Comparison of ENCODE assay signal across 9 mouse cellular contexts in genomic region chr9:64533488-64534119, GRCm38 (mm10).
A peak's percentile ranks its signal among the peaks of the same experiment; 100 is the strongest.
DNase-seq lines count a peak whose midpoint lies in the region; ATAC-seq lines count a peak whose summit lies in the region.
"Had no signal": no experiment of that assay in that cellular context is flagged by ENCODE, and none has a peak within 500 bp of the region (broad histone marks: within the 10 kb centered on the region; RNA-seq: fewer than 3 reads in every experiment).

No protein-coding gene starts in this region.

- no peaks in the 10 kb centered on the region for H3K9me3 ChIP-seq in hindbrain, embryonic 15.5 days
- no peaks in the 10 kb centered on the region for H3K9me3 ChIP-seq in hindbrain, embryonic 11.5 days (ENCODE audit: control insufficient read depth, low read length)
- H3K9me3 ChIP-seq in midbrain, embryonic 14.5 days (ENCODE audit: control insufficient read depth, low read length): no peaks in the 10 kb centered on the region
- H3K9me3 ChIP-seq: limb, embryonic 13.5 days had no signal

- 0 out of 2 replicates have a peak overlapping the region, but pooled peaks have one; percentile 8 for H3K27ac ChIP-seq in hindbrain, embryonic 15.5 days (replicated peaks)
- no peak overlapping the region for H3K27ac ChIP-seq in hindbrain, embryonic 11.5 days (ENCODE audit: low read depth, low read length)
- peak overlapping the region; percentile 52 for H3K27ac ChIP-seq in midbrain, embryonic 14.5 days (replicated peaks; ENCODE audit: low read depth, low read length)
- H3K27ac ChIP-seq: limb, embryonic 13.5 days had no signal

- WGBS in hindbrain, embryonic 15.5 days: 17% methylated on average over 15 of the region's 15 CpGs
- WGBS in hindbrain, embryonic 11.5 days: 43% methylated on average over 15 of the region's 15 CpGs
- 21% methylated on average over 15 of the region's 15 CpGs for WGBS in midbrain, embryonic 14.5 days

- no peak overlapping the region for H3K4me3 ChIP-seq in hindbrain, embryonic 15.5 days
- H3K4me3 ChIP-seq in hindbrain, embryonic 11.5 days (ENCODE audit: low read depth, low read length): no peak overlapping the region
- no peak overlapping the region for H3K4me3 ChIP-seq in midbrain, embryonic 14.5 days (replicated peaks; ENCODE audit: low read depth, low read length)
- H3K4me3 ChIP-seq: limb, embryonic 13.5 days had no signal

- peaks cover 18% of the 10 kb centered on the region for H3K4me1 ChIP-seq in hindbrain, embryonic 15.5 days (replicated peaks)
- H3K4me1 ChIP-seq in hindbrain, embryonic 11.5 days (replicated peaks; ENCODE audit: control insufficient read depth, insufficient read depth, low read length): peaks cover 3% of the 10 kb centered on the region
- peaks cover 17% of the 10 kb centered on the region for H3K4me1 ChIP-seq in midbrain, embryonic 14.5 days (ENCODE audit: control insufficient read depth, insufficient read depth, low read length)

- H3K27me3 ChIP-seq in hindbrain, embryonic 15.5 days: no peaks in the 10 kb centered on the region; the same call in 1 of the 2 replicates
- no peaks in the 10 kb centered on the region for H3K27me3 ChIP-seq in hindbrain, embryonic 11.5 days (ENCODE audit: control insufficient read depth, insufficient read depth, low read length)
- no peaks in the 10 kb centered on the region for H3K27me3 ChIP-seq in midbrain, embryonic 14.5 days (ENCODE audit: control insufficient read depth, insufficient read depth, low read length)
- H3K27me3 ChIP-seq: limb, embryonic 13.5 days had no signal

- H3K4me2 ChIP-seq in hindbrain, embryonic 15.5 days: no peak overlapping the region
- no peak overlapping the region for H3K4me2 ChIP-seq in hindbrain, embryonic 11.5 days (replicated peaks; ENCODE audit: low read depth, low read length)
- no peak overlapping the region for H3K4me2 ChIP-seq in midbrain, embryonic 14.5 days (ENCODE audit: low read length)
- H3K4me2 ChIP-seq: limb, embryonic 13.5 days had no signal

- peak; percentile 62; the same call in 1 of the 2 replicates for ATAC-seq in hindbrain, embryonic 15.5 days (ENCODE audit: low FRiP score, low read depth)
- no peak for ATAC-seq in hindbrain, embryonic 11.5 days (ENCODE audit: low FRiP score)
- ATAC-seq in erythroblast, adult 5-6 weeks (replicated peaks; ENCODE audit: low FRiP score, poor library complexity, severe bottlenecking): peak; percentile 81
- ATAC-seq in midbrain, embryonic 14.5 days (ENCODE audit: low FRiP score, low TSS enrichment): no peak

- DNase-seq in hindbrain, embryonic 11.5 days (ENCODE audit: low spot score): no peak
- peak; percentile 58 for DNase-seq in brain, adult 2 months (ENCODE audit: low read depth, low spot score)
- DNase-seq in midbrain, embryonic 14.5 days: peak; percentile 69
- no peak for DNase-seq in testis, postnatal 14 days (ENCODE audit: low spot score)
- DNase-seq in adrenal gland, postnatal 36 days: no peak
- DNase-seq in heart, postnatal 25 days (ENCODE audit: low spot score): no peak

- no peaks in the 10 kb centered on the region for H3K36me3 ChIP-seq in hindbrain, embryonic 15.5 days
- no peaks in the 10 kb centered on the region for H3K36me3 ChIP-seq in hindbrain, embryonic 11.5 days (ENCODE audit: control insufficient read depth, insufficient read depth, low read length)
- H3K36me3 ChIP-seq in midbrain, embryonic 14.5 days (ENCODE audit: control insufficient read depth, insufficient read depth, low read length): no peaks in the 10 kb centered on the region
- H3K36me3 ChIP-seq: limb, embryonic 13.5 days had no signal

- intact Hi-C loops in heart, postnatal 25 days (cut with DNase I): no loop called here

- H3K9ac ChIP-seq in hindbrain, embryonic 15.5 days: no peak overlapping the region
- no peak overlapping the region for H3K9ac ChIP-seq in hindbrain, embryonic 11.5 days (ENCODE audit: low read depth, low read length)
- no peak overlapping the region; the same call in 1 of the 2 replicates for H3K9ac ChIP-seq in midbrain, embryonic 14.5 days (replicated peaks; ENCODE audit: low read length)
- H3K9ac ChIP-seq: limb, embryonic 13.5 days had no signal

Comparison
In these comparisons a context has a peak if more than half of its experiments do, and no peak if none do; other contexts are left out.
1. ATAC-seq: peak in hindbrain, embryonic 15.5 days (single experiment) and erythroblast, adult 5-6 weeks (single experiment); none in hindbrain, embryonic 11.5 days (single experiment) and midbrain, embryonic 14.5 days (single experiment).
2. DNase-seq: peak in brain, adult 2 months (single experiment) and midbrain, embryonic 14.5 days (single experiment); none in hindbrain, embryonic 11.5 days (single experiment), testis, postnatal 14 days (single experiment), adrenal gland, postnatal 36 days (0 of 2) and heart, postnatal 25 days (single experiment).